Mouse (Mus musculus) left cerebral cortex, adult 9 months (tissue): ENCODE measurements around the gene Bhlhe40.

Experiments used
- DNase-seq, 2 experiments: peaks; one replicate each; pipeline ENCODE4 v3.0.0; 2022; ENCODE audit warnings: low spot score in 2 of 2

Bhlhe40 gene

DNA sequence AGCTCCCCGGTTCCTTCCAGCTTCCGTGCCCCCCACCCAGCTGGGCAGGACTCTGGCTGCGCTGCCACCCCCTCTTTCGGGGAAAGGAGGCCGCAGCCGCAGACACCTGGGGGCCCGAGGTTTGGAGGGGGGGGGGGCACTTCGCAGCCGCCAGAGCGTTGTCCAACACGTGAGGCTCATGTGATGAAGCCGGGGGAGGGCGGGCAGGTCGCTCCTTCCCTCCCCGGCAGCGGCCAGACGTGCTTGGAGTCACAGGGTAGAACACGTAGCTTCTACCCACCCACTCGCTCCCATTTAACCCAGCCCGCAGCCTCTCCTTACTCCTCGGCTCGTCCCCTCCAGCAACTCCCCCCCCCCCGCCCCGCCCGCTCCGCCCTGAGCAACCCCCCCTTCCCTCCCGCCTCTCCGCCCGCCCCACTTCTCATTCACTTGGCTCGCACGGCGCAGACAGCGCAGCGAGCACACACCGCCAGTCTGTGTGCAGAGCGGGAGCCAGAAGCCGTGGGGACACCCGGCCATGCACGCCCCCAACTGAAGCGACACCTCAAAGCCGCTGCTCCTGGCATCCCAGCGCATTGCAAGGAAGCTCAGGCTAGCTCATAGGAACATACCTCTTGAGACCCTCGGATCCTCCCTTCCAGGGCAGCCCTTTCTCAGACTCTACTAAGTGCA, at the start of gene Bhlhe40:
Gene Bhlhe40, plus strand, starts transcription at position 424 of the 672 bp plus-strand sequence.
- DNase-seq = peak; percentile 92

DNA sequence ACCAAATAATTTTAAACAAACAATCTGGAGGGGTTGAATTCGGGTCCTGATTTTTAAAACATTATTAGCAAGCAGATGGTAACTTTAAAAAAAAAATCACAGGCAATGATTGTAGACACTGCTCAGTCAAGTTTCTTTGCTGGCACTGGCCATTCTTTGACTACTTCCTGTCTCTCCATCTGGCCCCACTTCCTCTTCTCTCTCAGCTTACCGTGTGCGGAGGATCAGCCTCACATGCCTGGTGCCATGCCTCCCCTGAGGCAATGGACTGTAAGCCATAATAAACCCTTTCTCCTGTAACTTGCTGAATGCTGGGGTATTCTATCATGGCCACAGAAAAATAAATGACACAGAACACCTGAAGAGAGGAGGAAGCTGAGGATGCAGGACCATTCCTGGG, 48.8 kb upstream of the Bhlhe40 start:
- DNase-seq = no peak

GRCm38 (mm10) chr6:108618025-108618424, 42.4 kb upstream of the Bhlhe40 start:
- DNase-seq = no peak

- DNase-seq = no peak
Measured at GRCm38 (mm10) chr6:108623028-108623565, 37.3 kb upstream of the Bhlhe40 start.

DNA sequence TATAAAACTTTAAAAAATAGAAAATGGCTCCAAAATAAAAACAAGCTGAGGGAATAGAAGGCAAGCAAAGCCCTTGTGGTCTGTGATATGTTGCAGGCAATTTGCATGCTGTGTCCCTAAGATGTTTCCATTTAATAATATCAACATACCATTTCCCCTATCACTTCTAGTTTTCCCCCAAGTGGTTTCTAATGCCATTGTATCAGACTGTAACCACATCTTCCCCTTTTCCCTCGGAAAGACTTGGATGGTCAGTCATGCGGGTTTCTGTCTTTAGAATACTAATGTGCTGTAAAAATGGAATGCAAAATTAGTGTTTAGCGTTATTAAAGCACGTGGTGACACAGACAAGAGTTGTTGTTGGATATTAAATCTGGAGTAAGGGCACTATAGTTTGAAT, 35.5 kb upstream of the Bhlhe40 start:
- no peak for DNase-seq

GRCm38 (mm10) chr6:108630701-108631100, 29.7 kb upstream of the Bhlhe40 start:
- no peak for DNase-seq

DNA sequence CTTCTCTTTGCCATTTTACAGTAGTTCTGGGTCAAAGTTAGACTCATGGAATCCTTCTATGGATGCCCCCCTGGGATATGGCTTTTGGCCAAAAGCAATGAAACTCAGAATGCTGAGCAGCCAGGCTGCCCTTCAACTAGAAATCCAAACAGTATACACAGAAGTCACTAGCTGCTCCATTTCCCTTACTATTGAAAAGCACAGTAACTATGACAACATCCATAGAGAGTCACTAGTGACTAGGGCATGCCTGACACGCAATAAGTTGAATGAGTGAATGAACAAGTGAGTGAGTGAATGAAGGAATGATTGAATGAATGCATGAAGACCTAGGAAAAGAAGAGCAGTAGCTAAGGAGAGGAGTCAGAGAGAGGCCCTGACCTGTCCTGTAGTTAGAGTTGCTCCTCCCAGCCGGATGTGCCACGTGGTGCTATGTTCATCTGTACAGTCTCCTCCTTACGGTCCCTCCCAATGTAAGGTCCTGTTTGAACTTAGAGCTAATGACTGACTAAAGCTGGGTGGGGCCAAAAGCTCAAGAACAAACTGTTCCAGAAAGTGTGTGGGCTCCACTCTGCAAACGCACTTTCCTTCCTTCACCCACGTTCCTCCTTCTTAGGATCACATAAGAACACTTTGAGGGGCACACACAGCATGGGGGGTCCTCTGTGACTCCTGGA, 22.1 kb upstream of the Bhlhe40 start:
- no peak for DNase-seq

GRCm38 (mm10) chr6:108642020-108642419, 18.4 kb upstream of the Bhlhe40 start:
- no peak for DNase-seq

DNA sequence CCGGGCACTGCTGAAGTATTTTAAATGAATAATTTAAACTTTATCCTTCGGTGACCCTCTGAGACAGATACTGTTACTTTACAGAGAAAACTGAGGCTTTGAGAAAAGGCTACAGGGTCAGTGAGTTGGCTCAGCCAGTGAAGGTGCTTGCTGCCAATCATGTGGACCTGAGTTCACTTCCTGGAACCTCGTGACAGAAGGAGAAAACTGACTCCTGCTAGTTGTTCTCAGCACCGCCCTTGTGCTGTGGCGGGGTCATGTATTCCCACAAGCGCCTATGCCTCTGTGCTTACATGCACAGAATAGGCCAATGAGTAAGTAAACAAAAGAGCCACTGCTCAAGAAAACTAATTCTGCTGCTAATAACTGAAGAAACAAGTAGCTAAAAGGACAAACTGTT, 17.4 kb upstream of the Bhlhe40 start:
- no peak for DNase-seq

DNA sequence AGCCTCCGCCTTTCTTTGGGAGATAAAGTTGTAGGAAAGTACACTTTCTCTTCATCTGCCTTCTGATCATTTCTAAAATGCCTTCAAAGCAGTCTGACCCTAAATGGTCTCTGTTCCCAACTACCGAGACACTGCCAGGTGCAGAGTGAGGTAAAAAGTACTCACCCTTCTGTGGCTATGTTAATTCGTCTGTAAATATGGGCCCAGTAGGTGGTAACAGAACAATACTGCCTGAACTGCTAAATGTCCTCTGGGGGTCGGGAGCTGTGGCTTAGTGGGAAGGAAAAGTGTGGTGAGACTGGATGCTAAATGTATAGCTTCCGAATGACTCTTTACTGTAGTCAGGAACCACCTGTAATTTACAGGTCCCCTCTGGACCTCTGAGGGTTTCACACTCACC, 16.1 kb upstream of the Bhlhe40 start:
- no peak for DNase-seq

GRCm38 (mm10) chr6:108647094-108647493, 13.3 kb upstream of the Bhlhe40 start:
- DNase-seq = no peak

DNA sequence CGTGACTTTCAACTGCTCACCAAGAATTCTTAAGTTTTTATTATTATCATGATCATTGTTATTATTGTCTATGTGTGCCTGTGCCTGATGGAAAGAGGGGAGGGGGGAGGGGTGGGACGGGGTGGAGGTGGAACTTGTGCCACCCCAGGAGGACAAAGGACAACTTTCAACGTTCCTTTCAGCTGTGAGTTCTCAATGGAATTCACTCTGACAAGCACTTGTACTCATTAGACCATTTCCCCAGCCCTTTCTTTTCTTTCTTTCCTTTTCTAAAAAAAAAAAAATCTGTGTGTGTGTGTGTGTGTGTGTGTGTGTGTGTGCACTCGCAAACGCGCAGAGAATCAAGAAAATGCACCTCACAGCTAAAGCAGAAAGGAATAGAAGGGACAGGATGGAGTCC, 12.4 kb upstream of the Bhlhe40 start:
- DNase-seq = no peak

GRCm38 (mm10) chr6:108655861-108656260, 4.6 kb upstream of the Bhlhe40 start:
- DNase-seq = no peak

- no peak for DNase-seq
Measured at GRCm38 (mm10) chr6:108658051-108658415, 2.4 kb upstream of the Bhlhe40 start.

DNA sequence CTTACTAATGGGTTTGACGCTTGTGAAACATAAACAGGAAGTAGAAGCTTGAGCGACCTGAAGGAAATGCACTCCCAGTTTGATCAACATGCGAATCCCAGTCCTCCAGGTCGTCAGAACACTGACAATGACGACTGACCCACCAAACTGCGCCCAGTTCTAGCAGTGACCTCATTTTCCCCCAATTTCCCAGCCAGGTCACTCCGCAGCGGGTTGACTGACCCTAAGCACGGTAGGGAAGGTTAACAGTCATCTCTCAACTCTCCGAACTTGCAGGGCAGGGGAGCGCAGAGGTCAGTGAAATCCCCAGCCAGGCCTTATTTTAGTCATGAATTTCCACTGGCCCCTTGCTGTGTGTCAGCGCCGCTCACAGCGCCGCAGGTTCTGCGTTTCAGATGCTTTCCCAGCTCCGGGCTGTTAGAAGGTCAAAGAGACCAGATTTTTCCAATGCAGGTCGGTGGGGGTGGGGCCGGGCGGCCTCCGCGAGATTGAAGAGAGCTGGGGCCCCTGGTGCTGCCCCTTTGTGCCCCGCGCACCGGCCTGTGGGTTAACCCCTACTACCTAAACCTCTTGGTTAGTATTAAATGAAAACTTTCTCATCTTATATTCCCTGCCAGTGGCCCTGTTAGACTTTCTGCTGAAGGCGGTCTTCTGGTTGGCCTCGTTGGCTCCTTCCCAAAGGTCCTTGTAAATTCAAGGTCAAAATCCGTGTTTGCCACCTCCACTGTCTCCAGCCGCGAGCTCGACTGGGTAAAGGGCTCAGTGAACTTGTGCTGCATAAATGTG, 1.8 kb upstream of the Bhlhe40 start:
- DNase-seq = peak in 1 of 2 experiments; percentile 52

- DNase-seq = peak; percentile 93 to 96
Measured at GRCm38 (mm10) chr6:108659221-108659725, 1.2 kb upstream of the Bhlhe40 start.

GRCm38 (mm10) chr6:108659726-108660205, 663 bp upstream of the Bhlhe40 start:
- DNase-seq = peak; percentile 89 to 92

GRCm38 (mm10) chr6:108660878-108661389, 505 bp downstream of the Bhlhe40 start:
- no peak for DNase-seq

DNA sequence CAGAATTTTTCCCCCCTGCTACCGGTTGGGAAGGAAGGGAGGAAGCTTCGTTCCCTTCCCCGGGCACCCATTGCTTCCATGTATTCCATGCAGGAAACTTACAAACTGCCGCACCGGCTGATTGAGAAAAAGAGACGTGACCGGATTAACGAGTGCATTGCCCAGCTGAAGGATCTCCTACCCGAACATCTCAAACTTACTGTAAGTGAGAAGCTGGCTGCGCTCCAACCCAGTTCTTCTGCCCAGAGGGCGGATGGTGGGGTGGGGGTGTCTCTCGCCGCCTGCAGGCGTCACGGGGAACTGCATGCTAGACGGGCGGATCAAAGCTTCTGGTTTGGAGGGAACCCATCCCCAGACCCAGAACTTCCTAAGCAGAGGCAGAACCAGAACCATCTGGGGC, 983 bp downstream of the Bhlhe40 start:
- DNase-seq = peak; percentile 73 to 92

- DNase-seq = no peak
Measured at GRCm38 (mm10) chr6:108661890-108662289, 1.5 kb downstream of the Bhlhe40 start.

DNA sequence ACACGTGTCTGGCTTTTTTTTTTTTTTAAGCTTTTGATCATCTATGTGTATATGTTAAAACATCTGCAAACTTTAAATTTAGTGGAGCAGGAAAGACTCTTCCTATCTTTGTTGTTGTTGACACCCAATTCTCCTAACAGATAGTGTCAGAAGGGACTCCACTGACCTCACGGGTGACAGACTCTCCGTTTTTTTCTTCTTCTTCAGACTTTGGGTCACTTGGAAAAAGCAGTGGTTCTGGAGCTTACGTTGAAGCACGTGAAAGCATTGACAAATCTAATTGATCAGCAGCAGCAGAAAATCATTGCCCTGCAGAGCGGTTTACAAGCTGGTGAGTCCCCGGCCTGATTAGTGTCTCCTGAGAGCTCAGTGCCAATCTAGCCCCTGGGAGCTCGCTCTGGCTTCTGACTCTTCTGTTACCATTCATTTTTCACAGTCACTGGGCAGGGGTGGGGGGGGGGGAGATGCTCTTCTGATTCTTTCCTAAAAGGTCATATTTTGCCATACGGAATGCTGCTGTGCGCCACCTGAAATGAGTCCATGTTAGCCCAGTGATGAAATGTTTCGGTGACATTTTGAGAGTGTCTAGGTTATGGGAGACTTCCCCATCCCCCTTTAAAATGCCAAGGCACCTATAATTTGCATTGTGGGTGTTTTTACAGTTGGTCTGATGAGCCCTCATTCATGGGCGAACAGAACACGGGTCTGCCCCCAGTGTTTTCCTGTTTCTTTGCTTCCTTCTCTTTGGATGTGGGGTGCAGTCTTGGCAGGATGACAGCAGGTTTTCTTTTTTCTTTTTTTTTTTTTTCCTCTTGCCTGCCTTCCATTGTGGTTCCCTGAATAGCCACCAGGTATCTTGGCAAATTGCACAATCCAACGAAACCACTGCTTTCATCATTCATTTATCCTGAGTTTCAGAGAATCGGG, 2.1 kb downstream of the Bhlhe40 start:
- DNase-seq = no peak
